16 mouse cellular contexts compared by ENCODE assay signal in the genomic region with DNA sequence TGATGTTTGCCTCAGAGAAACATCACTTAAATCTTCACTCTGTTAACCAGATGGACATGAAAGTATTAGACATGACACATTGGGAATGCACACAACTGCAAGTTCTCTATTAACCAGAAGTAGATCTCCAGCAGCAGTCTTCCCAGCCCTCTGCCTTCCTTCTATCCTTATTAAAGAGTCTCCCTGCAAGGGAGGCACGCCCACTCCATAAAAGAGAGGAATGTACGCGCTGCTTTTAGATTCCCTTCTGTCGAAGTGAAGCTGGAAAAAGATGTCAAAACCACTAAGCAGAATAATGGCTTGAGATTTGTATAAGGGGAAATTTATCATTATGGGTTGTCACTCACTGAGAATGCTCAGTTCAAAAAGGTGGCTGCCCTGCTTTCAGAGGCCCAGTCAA.
"Had no signal": no experiment of that assay in that cellular context is flagged by ENCODE, and none has a peak within 500 bp of the region (broad histone marks: within the 10 kb centered on the region; RNA-seq: fewer than 3 reads in every experiment).

No protein-coding gene starts in this region.

- H3K4me3 ChIP-seq: kidney, embryonic 15.5 days; limb, embryonic 13.5 days; midbrain, embryonic 10.5 days; myocyte; neural tube, embryonic 12.5 days had no signal

- H3K27ac ChIP-seq: kidney, embryonic 15.5 days; limb, embryonic 13.5 days; liver, embryonic 14.5 days; midbrain, embryonic 10.5 days; neural tube, embryonic 12.5 days had no signal

- DNase-seq: kidney, adult 2 months; kidney, postnatal 14 days; layer of hippocampus, postnatal 36 days; left cerebral cortex, postnatal 4 days; lung, adult 2 months; lung, postnatal 4 days; midbrain, embryonic 14.5 days; right cerebral cortex, postnatal 25 days; thymus, adult 2 months; thymus, postnatal 25 days had no signal

- H3K4me1 ChIP-seq: kidney, embryonic 15.5 days; limb, embryonic 13.5 days; neural tube, embryonic 12.5 days had no signal
